Mouse (Mus musculus) c-Kit-positive CD71-positive TER-119-negative erythroid progenitor cells, embryonic 14.5 days (primary cell): Measurements from ENCODE around the gene Sel1l2.
"Not testable (repeated sequence)": the region's sequence is repeated elsewhere in the genome, so short reads cannot be mapped to it uniquely, and the experiment has no call there.

ENCODE experiments used
- DNase-seq: peaks from one replicate; pipeline ENCODE4 v3.0.0-alpha.2; 2013; ENCODE audit warnings: low read depth

Gene Sel1l2

GRCm38 (mm10) chr2:140214519-140215027 is 174.9 kb downstream of the Sel1l2 start:
- no peak for DNase-seq

- DNase-seq = no peak
Observed at GRCm38 (mm10) chr2:140203756-140204155, 185.8 kb downstream of the Sel1l2 start.

GRCm38 (mm10) chr2:140202573-140202972 is 186.9 kb downstream of the Sel1l2 start:
- no peak for DNase-seq

- DNase-seq = no peak
Observed at GRCm38 (mm10) chr2:140200713-140201112, 188.8 kb downstream of the Sel1l2 start.

- DNase-seq = not testable (repeated sequence)
Observed at GRCm38 (mm10) chr2:140185685-140186210, 203.8 kb downstream of the Sel1l2 start.
